Mouse (Mus musculus): Measurements from ENCODE around the gene Dcps.

The Dcps gene

GRCm38 (mm10) chr9:35175251-35176123 lies at the start of gene Dcps:
TSS of gene Dcps (minus strand) at chr9:35176061.
- DNase-seq: peak; percentile 95

- DNase-seq: no peak
These were observed 47.6 kb upstream of the Dcps start for GRCm38 (mm10) chr9:35223466-35223865.

- no peak for DNase-seq
These were observed 42.1 kb upstream of the Dcps start for GRCm38 (mm10) chr9:35217963-35218362.

GRCm38 (mm10) chr9:35211573-35212511 lies 36.0 kb upstream of the Dcps start:
- no peak for DNase-seq

- DNase-seq: peak; percentile 98
These were observed 34.9 kb upstream of the Dcps start, which contains the start of gene Foxred1 for GRCm38 (mm10) chr9:35210542-35211474. TSS of gene Foxred1 (minus strand) at chr9:35211055.

- no peak for DNase-seq
These were observed 28.6 kb upstream of the Dcps start for GRCm38 (mm10) chr9:35204421-35204820.

GRCm38 (mm10) chr9:35203536-35203935 lies 27.7 kb upstream of the Dcps start:
- DNase-seq: no peak

- no peak for DNase-seq
These were observed 24.7 kb upstream of the Dcps start for GRCm38 (mm10) chr9:35200529-35201060.

- peak; percentile 94 for DNase-seq
These were observed 24.1 kb upstream of the Dcps start, which contains the start of the genes Srpr and Tirap for GRCm38 (mm10) chr9:35199772-35200471. TSS of gene Srpr (plus strand) at chr9:35200175. TSS of gene Tirap (minus strand) at chr9:35200291.

- DNase-seq: no peak
These were observed 23.3 kb upstream of the Dcps start for GRCm38 (mm10) chr9:35198945-35199771.

GRCm38 (mm10) chr9:35198351-35198750 lies 22.5 kb upstream of the Dcps start:
- DNase-seq: no peak

GRCm38 (mm10) chr9:35197625-35198024 lies 21.8 kb upstream of the Dcps start:
- DNase-seq: no peak

GRCm38 (mm10) chr9:35194048-35194447 lies 18.2 kb upstream of the Dcps start:
- no peak for DNase-seq

GRCm38 (mm10) chr9:35192983-35193542 lies 17.2 kb upstream of the Dcps start:
- DNase-seq: no peak

- peak; percentile 36 for DNase-seq
These were observed 12.8 kb upstream of the Dcps start for GRCm38 (mm10) chr9:35188700-35189099.

GRCm38 (mm10) chr9:35187351-35187903 lies 11.6 kb upstream of the Dcps start:
- DNase-seq: no peak

- DNase-seq: no peak
These were observed 10.6 kb upstream of the Dcps start for GRCm38 (mm10) chr9:35186430-35186829.

GRCm38 (mm10) chr9:35183359-35183758 lies 7.5 kb upstream of the Dcps start:
- no peak for DNase-seq

- DNase-seq: no peak
These were observed 7.0 kb upstream of the Dcps start for GRCm38 (mm10) chr9:35182832-35183231.
